Mouse (Mus musculus): ENCODE measurements around the gene Mrps12.
"Not testable (repeated sequence)": the region's sequence is repeated elsewhere in the genome, so short reads cannot be mapped to it uniquely, and the experiment has no call there.

Gene Mrps12

DNA sequence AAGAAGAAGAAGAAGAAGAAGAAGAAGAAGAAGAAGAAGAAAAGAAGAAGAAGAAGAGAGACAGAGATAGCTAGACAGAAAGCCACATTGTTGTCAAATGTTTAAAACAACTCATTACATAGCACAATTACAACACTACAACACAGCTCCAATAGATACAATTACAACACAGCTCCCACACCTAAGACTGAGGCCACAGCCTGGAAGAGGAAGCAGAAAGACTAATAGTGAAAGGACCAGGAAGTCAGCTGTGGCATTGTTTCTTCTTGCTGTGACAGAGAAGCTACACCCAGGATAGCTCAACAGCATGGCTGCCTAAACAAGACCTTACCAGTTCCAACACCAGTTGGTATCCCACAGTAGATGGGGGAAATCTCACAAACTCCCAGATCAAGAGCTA lies 32.2 kb downstream of the Mrps12 start:
- DNase-seq (ENCODE audit: low read depth, low spot score) = no peak

DNA sequence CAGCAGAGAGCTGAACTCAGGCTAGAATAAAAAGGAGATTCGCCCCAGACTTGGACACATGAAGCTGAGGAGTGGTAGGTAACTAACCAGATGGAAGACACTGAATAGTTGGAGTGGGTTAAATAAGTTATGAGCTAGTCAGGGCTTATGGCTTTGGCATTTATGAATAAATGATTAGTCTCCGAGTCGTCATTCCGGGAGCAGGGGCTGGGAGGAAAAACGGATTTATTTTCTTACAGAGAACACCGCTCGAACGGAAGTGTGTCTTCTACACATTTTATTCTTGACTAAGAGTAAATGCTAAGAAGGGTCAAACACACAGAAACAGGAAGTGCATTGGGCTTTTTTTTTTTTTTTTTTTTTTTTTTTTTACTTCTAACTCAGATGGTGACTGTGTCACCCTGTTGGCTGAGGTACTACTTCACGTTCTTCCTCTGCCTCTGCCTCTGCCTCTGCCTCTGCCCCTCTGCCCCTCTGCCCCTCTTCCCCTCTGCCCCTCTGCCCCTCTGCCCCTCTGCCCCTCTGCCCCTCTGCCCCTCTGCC lies 38.9 kb downstream of the Mrps12 start:
- DNase-seq (ENCODE audit: low read depth, low spot score) = no peak

DNA sequence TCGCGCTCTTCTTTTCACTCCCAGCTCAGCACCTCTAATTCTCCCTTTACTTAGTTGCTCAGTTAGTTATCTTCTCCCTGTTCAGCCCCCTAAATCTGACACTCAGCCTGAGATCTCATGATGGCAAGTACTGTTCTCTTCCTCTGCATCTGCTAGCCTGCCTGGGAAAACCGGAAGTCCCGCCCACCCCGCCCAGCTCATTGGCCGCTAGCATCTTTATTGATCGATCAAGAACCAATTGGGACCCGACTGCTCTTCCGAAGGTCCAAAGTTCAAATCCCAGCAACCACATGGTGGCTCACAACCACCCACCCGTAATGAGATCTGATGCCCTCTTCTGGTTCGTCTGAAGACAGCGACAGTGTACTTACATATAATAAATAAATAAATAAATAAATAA lies 40.3 kb downstream of the Mrps12 start:
- not testable (repeated sequence) for DNase-seq (ENCODE audit: low read depth, low spot score)

DNA sequence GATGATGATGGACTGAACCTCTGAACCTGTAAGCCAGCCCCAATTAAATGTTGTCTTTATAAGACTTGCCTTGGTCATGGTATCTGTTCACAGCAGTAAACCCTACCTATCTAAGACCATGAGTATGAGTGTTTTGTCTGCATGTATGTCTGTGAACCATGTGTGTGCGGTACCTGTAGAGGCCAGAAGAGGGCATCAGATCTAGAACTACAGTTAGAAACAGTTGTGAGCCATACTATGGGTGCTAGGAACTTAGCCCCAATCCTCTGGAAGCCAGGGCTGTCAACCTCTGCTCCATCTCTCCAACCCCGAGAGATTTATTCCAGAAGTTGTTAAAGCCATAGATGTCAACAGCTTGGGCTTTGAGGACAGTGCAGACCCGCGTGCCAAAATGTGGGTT lies 41.4 kb downstream of the Mrps12 start:
- no peak for DNase-seq (ENCODE audit: low read depth, low spot score)

DNA sequence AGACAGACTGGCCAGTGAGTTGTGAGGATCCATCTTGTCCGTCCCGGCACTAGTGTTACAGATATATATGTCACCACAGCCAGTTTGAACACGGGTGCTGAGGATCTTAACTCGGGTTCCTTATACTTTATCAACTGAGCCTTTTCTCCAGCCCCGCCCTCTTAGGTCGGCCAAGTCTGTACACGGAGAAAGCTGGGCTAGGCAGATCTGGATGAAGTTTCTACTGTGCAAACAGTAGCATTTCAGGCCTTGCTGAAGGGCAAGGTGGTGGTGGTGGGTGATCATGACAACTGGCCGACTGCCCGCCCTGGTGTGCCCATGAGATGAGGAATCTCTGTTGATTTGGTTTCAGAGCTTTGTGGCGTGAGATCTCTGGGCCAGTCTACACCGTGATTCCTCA lies 44.3 kb downstream of the Mrps12 start:
- no peak for DNase-seq (ENCODE audit: low read depth, low spot score)

DNA sequence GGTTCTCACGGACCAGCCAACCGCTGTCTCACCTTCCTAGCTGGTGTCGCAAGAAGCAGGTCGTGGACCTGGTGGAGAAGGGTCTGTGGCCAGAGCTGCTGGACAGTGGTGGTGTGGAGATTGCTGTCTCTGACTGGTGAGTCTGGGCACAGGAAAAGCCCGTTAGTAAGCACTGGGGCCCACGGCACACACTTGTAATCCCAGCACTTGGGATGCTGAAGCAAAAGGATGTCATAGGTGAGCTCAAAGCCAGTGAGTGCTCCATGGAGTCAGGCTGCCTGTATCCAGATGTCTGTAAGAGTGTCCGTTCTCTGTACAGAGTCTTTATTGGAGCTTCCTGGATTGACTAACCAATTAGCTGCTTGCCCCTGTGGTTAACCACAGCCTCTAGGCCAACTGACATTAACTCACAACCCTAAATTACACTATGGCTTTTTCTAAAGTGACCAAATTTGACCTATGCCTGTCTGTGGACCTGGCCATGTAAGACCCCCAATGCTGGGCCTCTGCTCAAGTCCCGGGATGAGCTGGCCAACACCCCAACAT lies 46.6 kb downstream of the Mrps12 start:
- no peak for DNase-seq (ENCODE audit: low read depth, low spot score)

DNA sequence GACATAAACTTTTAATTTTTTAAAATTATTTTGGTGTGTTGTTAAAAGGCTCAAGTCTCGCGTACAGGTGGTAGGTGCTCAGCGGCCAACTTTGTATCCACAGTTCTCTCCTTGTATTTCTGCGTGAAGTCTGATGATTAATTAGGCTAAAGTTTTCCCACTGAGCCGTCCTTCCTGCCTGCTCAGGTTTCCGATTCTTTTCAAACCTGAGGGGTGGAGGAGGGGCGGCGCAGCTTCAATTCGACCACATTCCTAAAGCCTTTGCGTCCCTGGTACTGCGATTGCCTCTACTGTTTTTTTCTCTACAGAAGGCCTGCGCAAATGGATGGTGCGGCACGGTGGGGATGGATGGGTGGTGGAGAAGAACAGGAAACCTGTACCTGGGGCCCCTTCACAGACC lies 47.2 kb downstream of the Mrps12 start:
- DNase-seq (ENCODE audit: low read depth, low spot score) = no peak

DNA sequence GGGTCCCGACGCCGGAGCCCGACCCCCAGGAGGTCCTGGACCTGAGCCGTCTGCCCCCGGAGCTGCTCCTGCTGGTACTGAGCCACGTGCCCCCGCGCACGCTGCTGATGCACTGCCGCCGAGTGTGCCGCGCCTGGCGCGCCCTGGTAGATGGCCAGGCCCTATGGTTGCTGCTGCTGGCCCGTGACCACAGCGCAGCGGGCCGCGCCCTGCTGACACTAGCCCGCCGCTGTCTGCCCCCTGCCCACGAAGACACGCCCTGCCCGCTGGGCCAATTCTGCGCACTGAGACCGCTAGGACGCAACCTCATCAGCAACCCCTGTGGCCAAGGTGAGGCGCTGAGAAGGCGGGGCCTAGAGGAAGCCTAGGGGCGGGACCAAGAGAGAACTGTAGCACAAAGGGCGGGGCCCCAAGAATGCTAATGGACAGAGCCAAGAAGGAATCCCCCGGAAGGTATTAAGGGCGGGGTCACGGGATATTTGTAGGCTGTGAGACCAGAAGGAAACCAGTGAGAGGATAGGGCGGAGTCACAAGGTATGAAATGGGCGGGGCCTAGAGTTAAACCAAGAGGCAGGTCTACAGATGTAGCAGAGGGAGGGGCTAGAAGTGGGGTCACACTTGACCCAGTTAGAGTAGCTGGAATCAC lies 48.2 kb downstream of the Mrps12 start:
- DNase-seq (ENCODE audit: low read depth, low spot score) = peak; percentile 98

DNA sequence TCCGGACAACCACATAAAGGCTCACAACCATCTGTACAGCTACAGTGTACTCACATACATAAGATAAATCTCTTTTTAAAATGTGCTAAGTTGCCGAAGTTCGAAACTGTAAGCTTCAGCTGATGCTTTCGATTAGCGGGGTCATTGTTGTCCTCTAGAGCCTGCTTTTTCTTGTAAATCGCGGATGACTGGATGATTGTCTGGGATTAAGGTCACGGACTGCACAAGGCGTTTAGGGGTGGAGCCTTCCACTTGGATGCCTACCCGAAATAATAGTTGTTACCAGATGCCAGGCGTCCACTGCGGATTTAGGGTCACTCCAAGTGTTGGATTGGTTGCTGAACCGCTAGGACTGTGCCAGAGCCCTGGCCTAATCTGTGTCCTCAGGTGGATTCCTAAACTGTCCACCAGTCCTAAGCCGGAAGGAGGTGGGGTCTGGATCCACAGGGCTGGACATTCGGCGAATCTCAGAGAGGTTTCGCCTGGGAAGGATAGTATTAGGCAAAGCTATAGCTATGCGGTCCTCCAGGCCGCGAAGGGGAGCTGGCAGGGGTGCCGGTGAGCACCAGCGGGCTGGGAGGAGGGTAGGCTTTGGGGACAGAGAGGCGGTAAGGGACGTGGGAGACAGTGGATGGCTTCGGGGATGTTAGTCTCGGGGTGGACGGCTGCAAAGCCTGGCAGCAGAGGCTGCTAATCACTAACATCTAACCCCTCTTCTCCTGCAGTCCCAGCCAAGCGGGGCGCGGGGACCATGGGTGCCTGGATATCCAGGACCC lies 48.9 kb downstream of the Mrps12 start, which contains the start of gene Fbxo27:
Gene Fbxo27, plus strand, starts transcription at position 305 of the 776 bp plus-strand sequence.
- peak; percentile 80 for DNase-seq (ENCODE audit: low read depth, low spot score)

DNA sequence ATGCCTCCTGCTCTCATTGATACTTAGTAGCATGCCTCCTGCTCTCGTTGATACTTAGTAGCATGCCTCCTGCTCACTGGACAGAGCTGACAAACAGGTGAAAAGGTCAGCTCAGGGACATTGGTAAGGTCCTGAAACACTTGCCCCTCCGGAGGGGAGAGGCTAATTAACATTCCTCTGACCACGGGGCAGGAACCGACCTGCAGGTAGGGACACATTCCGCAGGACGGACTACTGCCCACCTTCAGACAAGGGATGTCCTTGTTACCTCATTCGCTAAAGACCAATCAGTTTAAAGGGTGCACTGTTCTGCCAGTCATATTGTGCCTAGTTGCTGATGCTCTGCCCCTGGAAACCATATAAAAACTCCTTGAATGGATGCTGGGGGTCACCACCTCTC lies 50.5 kb downstream of the Mrps12 start:
- no peak for DNase-seq (ENCODE audit: low read depth, low spot score)
